Mouse (Mus musculus) liver, adult 2 months (tissue): Measurements from ENCODE around the gene Shmt2.

Source experiments
- CTCF ChIP-seq: fragments of 200-500 bp; IDR thresholded peaks from 2 replicates; pipeline ENCODE4 v1.5.1; 2011; ENCODE audit warnings: low read depth, low read length, control low read depth
- POLR2A ChIP-seq: fragments of 200-500 bp; IDR thresholded peaks from 2 replicates; pipeline ENCODE4 v1.6.1; 2011; ENCODE audit warnings: low read length, control low read depth; ENCODE audit not compliant: insufficient read depth; ENCODE audit errors: extremely low read depth

DNA sequence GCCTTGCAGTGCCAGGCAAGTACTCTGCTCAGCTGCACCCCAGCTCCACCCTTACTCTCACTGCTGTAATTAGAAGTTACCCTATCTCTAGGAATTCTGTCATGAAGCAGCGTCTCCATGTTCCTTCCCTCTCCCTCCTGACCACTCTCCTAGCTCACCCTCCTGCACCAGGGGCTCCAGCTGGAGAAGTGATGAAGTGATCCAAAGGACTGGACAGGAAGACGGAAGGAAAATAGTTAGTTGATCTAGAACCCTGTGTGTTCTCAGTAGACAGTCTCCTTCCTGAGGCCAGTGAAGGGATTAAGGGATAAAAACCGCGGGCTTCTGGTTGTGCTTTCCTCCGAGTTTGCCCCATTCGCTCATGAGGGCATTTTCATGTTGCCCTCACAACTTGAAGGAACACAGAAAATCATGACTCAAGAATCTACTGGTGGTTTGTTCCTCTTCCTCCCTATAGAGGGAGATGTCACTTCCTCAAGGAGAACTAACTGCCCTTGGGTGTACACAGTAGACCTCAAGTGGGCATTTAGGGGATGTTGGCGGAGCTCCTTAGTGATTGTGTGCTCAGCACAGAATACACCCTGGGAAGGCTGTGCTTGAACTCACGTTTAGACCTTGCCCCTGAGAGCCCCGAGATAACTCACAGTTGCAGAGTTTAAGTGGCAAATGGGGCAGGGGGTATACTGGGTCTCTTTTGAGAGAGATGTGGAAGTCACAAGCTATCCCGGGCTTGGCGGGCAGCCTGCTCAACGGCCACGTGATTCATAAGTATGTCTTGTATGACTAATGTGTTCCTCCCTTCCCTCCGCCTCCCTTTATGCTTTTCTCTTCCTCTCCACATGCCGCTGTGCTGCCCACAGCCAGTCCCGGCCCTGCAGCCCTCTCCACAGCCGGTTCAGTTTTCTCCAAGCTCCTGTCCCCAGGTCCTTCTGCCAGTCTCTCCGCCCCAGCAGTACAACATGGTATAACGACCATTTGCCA is 41.1 kb downstream of the Shmt2 start:
- TF ChIP-seq CTCF (no peak), POLR2A (no peak)
